Mouse (Mus musculus) induced T-regulatory cell, adult 2 months (primary cell): Measurements from ENCODE around the gene Supt3.
A peak's percentile ranks its signal among the peaks of the same experiment; 100 is the strongest.

Experiments used
- DNase-seq: peaks from one replicate; pipeline ENCODE4 v3.0.0-alpha.2; 2012; ENCODE audit warnings: low read depth

Supt3 gene

DNA sequence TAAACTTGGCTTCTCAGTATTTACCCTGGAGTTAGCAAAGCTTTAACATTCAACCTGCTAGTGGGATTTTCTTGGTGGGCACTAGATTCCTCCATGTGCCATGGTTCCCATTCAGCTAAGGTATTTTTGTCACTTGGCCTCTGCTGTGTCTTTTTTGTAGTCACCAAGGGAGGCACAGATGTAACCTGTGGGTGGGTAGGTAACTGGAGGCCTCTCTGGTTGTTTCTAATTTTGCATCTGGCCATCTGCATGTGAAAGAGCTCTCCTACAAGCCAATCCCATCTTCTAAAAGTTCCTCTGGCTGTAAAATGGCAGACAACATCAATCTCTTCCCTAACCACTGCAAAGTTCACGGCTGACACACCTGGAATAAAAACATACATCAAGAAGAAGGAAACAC lies 190.2 kb downstream of the Supt3 start:
- no peak for DNase-seq

DNA sequence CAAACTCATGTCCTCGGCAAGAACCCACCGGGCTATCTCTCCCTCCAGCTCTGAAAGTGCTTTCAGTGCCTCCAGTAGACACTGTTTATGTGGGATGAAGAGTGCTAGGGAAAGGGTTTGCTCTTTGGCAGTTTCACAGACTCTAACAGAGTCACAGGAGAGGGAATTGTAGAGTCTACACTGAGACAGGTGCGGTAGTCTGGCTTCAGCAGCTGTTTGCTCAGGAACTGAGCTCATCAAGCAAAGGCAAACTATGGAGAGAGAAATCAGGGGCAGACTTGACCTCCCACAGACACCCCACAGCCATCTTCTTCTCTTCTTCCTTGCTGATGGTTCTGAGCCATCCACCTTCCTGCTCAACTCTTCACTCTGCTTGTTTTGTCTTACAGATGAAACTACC lies 193.3 kb downstream of the Supt3 start:
- no peak for DNase-seq

DNA sequence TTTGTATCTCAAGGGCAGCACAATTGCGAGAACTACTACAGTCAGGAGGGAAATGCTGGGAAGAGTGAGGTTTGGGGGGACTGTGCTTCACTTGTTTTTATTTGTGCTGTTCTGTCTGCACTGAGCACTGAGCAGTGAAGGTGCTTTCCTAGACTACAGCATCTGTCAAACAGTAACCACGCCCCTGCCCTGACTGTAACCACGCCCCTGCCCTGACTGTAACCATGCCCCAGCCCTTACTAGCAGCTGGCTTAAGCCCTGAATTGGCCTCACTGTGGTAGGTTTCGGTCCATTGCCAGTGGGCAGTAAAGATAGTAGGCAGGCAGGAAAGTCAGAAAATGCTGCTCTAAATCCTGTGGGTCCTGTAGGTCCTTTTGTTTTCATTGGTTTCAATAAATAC lies 196.5 kb downstream of the Supt3 start:
- peak; percentile 31 for DNase-seq

DNA sequence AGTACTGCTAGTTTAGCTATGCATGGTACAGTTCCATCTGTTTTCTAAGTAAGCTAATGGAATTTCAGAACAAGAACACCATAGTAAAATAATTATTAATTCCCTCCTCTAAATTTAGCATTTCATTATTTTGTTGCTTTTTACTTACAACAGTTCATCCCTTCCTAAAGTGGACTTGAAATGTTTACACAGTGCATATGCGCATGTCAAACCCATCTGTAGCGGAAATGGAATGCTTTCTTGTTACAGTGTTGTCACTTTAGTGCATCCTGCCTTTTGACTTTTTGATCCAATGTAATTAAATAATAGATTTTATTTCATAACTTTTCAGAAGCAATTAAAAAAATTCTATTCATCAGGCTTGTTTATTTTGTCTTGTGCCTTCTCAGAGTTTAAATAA lies 200.7 kb downstream of the Supt3 start:
- no peak for DNase-seq

DNA sequence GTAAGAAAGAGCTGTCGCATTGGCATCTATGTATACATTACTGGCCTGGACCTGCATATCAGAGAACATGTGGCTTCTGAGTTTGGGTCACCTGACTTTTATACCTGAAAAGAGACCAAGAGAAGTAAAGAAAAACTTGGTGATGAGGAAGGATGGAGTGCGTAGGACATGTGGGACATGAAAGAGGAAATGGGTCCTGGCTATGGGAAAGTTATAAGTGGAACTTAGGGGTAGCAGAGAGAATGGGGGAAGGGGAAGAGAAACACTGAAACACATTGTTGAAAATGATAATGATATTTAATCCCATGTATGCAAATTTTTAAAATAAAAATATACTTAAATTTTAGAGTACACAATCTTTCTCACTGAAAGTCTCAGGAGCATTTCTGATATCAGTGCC lies 211.0 kb downstream of the Supt3 start:
- no peak for DNase-seq

DNA sequence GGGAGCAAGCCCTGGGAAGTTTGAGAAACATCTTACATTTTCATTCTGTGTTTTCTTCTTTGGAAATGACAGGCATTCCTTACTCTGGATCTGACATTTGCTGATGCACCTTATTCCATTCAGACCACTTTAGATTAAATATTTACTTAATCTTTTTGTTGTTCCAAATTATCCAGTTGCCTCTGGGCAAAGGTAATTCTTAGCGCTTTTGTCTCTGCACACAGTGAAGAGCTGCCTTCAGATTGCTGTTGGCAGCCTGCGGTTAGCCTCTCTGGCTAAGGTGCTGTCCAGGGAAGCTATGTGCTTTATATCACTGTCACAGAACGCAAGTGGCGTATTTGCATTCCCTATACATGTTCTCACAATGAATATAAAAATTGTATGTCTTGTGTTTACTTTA lies 226.4 kb downstream of the Supt3 start:
- no peak for DNase-seq

DNA sequence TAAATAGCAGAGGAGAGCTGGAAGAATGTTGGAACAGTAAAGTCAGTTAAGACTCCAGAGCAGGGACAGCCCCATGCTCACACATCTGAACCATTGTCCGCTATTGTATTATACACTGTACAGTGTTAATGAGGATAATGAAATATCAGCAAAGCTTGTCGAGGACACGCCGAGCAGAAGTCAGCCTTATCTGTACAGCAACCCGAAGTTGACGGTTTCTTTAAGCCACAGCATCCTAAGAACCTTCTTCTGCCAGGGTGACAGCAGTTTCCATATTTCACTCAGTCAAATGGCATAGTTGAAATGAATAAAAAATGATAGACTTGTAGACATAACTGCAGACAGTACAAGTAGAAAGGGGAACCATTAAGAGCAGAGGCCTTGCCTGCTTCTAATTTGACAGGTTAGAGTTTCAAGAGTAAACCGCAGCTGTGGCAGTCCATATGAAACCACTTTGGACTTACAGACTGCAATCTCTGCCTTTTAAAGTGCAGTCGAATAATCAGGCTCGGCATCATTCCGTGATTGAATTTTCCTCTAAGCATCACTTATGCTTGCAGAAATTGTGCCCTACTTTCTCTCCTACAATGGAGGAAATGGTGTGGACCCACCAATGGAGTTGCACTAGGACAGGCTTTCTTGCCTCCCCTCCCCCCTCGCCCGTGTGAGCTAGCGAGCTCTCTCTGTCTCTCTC lies 227.7 kb downstream of the Supt3 start:
- no peak for DNase-seq

DNA sequence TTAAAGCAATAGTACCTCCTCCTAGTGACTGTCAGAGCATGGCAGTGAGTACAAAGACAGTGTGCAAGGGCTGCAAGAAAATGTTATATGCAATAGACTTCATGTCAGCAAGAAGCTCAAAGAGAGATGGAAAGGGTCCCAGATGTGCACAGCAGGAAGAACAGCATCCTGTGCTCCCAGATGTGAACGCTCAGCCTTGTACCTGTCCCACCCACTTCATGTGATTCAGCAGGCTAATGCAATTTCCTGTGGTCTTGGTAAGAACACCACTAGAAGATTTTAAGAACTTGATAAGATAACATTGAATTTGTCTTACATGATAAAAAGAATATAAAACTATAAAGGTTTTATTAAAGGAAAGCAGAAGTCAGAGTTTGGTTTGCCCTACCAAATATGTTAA lies 230.5 kb downstream of the Supt3 start:
- DNase-seq = no peak

DNA sequence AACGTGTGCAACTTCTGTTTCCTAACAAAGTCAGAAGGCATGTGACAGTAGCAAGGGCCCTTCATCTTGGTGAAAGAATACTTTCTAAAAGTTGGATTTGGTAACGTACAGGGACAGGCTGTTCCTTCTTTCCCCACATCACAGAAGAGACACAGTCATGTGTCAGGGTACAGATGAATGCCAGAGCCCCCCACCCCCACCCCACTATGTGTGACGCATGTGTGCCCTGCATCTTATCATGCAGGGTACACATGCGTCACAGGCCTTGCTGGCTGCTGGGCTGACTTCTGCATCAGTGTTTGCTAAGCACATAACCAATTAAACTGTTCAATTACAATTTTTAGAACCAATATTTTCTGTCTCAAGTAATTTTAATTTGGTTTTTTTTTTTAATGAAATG lies 231.7 kb downstream of the Supt3 start:
- DNase-seq = no peak

DNA sequence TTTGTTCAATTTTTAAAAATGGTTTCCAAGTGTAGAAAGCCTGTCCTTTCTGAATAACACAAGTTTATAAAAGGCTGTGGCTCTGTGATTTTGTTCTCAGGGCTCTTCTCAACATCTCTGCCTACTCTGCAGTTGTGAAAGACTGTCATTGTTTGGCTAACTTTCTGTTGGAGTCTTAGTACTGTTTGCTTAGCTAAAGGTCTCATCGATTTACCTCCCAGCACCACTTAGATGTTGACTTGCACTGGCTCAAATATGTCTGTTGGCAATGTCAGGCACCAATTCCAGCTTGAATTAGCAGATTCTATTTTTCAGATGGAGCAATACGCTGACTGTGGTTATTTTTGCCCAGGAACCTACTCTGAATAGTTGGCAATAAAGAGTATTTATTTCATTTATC lies 233.5 kb downstream of the Supt3 start:
- no peak for DNase-seq

DNA sequence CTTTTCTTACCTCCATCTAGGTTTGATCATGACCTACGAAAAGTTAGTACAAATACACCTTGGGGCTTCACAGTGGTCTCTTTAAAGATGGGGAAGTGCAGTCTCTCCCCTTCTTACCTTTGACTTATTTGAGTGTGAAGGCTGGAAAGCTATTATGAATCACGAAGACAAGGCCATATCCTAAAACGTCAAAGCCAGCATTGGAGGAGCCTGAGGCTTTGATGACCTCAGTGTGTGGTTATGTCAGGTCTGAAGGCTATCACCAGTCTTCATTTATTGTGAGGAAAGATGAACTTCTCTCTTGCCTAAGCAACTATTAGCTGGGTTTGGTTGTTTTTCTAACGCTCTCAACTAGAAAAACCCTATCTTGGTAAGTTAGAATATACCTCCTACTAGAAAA lies 239.8 kb downstream of the Supt3 start:
- DNase-seq = no peak

DNA sequence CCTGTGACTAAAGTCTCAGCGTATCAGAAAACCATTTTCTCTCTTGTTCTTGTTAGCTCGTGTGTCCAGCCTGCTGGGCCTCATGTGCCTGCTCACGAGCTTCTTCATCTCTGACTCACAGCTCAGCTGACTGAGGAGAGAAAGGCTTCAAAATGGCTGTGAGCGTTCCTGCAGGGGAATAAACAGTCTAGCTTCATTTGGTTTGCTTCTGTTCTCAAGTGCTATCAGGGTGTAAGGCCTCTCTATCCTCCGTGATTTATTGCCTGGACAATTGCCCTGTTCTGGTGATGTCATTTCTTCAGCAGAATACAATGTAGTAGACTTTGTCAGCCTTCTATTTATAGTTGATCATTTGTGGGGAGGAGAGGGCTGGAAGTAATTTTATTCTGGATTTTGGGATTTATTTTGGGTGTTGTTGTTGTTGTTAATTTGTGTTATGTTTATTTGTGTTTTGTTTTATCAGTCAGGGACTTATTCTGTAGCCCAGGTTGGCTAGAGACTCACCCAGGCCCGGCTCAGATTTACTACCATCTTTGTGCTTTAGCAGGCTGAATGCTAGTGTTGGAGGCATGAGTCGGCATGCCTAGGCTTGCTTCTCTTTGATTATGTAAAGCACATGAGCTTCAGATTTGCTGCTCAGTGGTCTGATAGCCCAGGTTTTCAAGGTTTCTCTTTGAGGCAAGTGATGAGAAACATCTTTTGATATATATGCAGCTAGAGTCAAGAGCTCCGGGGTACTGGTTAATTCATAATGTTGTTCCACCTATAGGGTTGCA lies 243.4 kb downstream of the Supt3 start:
- no peak for DNase-seq

DNA sequence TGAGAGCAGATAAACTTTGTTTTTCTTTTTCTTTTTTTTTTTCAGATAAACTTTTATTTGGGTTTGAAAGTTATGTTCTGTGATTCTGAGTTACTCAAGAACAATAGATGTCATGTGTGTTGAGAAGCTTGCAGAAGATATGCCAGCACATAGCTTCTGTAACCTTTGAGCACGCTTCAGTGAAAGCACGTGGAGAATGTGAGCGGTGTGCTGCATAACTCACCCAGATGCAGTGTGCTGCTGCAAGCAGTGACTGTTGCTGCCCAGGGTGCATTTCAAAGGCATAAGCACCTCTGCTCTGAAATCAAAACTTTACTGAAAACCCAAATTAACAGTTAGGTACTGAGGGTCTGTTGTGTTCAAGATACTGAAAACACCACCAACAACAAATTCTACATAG lies 251.5 kb downstream of the Supt3 start:
- no peak for DNase-seq

DNA sequence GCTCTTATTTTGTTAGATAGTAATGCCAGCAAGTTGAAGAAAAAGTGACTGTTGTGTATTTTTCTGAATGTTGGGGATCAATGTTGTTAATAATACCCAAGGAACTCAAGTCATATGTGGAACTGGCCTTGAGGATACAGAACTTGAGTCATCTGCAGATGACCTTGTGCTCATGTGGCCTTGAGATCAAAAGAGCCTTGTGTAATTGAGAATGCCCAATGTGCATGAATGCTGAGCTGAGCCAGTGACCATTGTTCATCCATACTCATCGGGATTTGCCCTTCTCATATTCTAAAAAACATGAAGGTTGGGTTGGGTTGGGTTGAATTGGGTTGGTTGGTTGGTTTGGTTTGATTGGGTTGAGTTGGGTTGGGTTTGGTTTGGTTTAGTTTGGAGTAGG lies 252.2 kb downstream of the Supt3 start:
- DNase-seq = no peak

DNA sequence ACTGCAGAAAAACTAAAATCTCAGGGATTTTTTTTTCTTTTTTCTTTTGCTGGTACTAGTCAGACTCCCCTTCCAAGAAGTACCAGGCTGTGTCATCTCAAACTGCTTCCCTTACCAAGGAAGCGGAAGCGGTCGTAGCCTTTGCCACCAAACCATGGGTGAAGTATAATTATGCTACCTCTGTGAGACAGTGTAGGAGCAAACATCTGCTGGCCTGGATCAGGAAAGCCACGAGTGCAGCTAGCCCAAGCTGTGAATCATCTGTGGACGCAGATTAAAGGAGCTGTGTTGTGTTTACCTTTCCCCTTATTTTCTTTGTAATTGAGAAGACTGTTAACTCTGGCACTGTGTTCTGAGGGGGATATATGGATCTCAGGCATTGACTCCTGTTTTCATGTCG lies 255.3 kb downstream of the Supt3 start:
- no peak for DNase-seq

DNA sequence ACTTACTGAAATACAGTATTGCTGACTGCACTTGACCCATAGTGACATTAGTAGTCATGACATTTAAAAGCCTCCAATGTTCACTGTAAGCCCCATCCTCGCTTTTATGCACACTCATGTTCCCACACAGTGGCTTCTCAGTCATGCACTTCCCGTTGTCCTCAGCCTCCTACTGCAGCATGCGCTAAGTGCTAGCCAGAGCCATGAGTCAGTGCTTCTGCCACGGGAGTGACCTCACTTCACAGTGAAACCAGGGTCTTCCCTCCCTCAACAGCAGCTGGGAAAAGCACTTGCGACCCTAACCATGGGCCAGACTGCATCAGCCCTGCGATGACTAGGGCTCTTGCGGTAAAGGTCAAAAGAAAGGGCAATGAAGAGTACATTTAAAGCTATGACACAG lies 256.7 kb downstream of the Supt3 start:
- DNase-seq = no peak

DNA sequence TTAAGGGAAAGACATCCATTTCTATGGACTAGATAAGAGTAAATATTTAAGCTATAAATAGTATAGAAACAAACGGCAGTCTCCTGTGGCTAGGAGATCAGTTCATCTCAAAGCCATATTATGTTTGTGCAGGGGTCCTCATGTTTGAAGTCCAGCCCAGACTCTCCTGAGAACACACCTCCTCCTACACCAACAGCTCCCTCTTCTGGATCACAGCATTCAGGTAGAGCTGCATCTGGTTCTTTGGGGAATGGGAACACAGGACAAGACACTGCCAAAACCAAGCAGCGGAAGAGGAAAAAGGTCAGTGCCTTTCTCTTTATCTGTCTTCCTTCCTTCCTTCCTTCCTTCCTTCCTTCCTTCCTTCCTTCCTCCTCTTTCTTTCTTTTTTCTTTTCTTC lies 264.1 kb downstream of the Supt3 start:
- no peak for DNase-seq

DNA sequence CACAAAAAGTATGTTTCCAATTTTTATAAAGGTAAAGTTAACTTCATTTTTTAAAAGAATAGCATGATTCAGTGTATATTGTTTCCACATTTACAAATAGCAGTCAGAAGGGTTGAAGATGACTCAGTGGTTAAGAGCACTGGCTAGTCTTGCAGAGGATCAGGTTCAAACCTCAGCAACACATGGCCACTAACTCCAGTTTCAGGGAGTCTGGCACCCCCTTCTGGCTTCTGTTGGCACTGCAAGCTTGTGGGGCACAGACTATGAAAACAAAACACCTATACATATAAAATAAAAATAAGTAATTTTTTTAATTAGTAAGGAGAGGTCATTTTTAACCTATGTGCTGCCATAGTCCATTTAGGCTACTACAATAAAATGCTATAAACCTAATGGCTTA lies 268.9 kb downstream of the Supt3 start:
- peak; percentile 67 for DNase-seq

DNA sequence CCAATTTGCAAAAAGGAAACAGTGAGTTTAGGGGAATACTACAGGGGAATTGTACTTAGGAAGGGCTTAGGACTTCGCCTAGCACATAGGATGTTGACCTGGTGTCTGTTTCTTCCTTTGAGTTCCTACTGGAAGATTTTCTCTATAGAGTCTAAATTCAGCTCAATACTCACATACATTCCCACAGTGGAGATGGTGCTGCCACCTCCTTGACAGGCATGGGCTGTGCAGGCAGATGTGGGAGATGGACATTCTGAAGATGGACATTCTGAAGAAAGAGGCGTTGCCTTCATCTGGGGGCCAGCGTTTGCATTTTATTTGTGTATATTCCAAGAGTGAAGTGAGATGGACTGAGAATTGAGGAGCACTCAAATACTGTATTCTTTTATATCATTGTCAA lies 269.6 kb downstream of the Supt3 start:
- DNase-seq = no peak

DNA sequence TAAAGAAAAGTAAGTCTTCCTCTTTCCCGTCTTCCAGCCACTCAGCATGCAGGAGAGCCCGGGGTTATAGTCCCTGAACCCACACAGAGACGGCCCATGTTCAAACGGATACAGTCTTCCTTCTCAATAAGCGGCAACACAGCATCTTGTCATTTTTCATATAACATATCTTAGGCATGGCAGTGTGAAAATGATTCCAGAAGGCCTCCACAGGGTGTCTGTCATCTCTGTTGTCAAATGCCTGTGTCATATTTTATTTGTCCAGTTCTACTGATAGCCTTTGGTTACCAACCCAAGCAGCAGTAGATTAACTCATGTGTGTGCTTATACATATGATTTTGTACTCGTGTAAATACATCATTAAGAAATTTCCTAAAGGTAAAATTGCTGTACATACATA lies 270.3 kb downstream of the Supt3 start:
- DNase-seq = no peak

DNA sequence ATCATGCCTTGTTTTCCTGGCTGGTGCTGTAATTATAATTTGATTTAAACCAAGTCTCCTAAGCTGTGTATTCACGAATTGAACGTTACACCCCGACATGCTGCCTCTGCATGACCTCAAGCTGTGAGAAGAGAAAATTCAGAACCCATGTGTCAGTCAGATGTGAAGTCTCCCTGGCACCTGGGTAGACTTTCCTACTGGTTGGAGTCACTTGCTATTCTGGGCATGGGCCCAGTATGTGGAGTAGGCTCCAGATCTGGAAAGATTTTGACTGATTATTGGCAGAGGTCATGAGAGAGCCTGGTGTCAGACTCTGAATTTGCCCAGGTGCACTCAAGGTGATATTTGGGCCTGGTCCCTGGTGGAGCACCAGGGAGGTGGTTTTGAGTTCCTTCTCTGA lies 275.0 kb downstream of the Supt3 start:
- DNase-seq = no peak

DNA sequence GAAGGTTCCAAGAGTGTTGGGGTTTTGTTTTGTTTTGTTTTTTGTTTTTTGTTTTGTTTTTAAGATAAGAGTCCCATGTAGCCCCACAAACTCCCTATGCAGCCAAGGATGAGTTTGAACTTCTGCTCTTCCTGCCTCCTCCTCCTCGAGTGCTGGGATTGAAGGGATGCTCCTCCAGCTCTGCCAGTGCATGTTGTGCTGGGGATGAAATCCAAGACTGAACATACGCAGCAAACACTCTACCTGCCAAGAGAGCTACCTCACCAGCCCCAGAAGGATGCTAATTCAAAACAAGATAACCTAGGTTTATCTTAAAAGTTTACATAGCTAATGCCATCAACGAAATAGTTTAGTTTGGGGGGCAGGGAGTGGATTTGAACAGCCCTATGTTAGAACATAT lies 276.4 kb downstream of the Supt3 start:
- DNase-seq = no peak

DNA sequence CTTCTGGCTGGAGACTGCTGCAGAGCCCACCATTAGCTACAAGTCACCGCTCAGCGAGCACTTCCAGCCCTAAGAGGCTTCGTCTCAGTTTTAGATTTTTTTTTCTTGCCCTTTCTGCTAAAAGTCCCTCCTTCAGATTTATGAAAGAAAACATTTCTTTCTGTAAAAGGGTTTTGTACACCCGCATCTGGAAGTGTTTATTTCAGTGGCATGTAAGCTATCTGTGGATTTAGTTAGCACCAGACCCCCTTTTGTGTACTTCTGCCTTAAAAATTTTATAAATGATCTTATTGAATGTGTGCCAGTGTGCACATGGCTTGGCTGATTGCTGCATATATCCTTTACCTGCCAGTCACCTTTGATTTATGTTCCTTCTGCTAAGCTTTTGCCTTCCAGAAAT lies 277.6 kb downstream of the Supt3 start:
- DNase-seq = no peak

DNA sequence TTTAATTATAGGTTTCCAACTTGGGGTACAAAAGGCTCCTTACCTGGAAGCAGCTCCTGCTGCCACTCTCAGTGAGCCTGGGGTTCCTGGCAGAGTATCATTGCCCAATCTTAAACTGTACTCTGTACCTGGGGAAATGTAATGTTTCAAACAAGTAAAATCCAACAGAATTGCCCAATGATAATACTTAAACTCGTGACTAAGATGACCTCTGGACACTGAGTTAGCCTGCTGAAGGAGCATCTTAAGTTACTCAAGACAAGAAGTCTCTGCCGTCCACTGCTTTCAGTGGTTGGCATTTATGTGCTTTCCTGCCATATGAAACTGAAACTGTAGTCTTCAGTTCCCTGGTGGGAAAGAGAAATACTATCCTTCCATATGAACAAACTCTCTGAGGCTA lies 279.9 kb downstream of the Supt3 start:
- DNase-seq = no peak
